Mouse (Mus musculus) layer of hippocampus, adult 18-20 months (tissue): ENCODE results near the gene Sntn. TPM values are rescaled to one million over a fixed set of nuclear protein-coding genes. Genes with fewer than 3 reads are reported as not detected.

Experiments
- DNase-seq, 2 experiments: peaks; one replicate each; pipeline ENCODE4 v3.0.0; 2022; ENCODE audit warnings: low spot score in 2 of 2
- long read RNA-seq: library from polyadenylated mRNA; stranded (forward); transcript quantifications from one replicate; pipeline ENCODE4 v2.0.0, GENCODE M21; 2021
- total RNA-seq, 2 experiments: library from RNA; stranded (reverse); gene quantifications; 2 replicates each; pipeline ENCODE4 v1.2.3; 2021

Sntn gene
- under 1 TPM; 0.43 to 0.52 TPM for total RNA-seq
- long read RNA-seq: 0 reads

GRCm38 (mm10) chr14:13670576-13670975 lies at the start of gene Sntn:
Gene Sntn (plus strand): TSS chr14:13670876.
- no peak for DNase-seq

- peak in 1 of 2 experiments; percentile 6 for DNase-seq
Measured at GRCm38 (mm10) chr14:13649865-13650264, 20.8 kb upstream of the Sntn start.

- no peak for DNase-seq
Measured at GRCm38 (mm10) chr14:13651039-13651438, 19.6 kb upstream of the Sntn start.

- DNase-seq: peak in 1 of 2 experiments; percentile 18
Measured at GRCm38 (mm10) chr14:13651541-13652298, 19.0 kb upstream of the Sntn start.

GRCm38 (mm10) chr14:13686716-13687115 lies 16.0 kb downstream of the Sntn start:
- DNase-seq: peak in 1 of 2 experiments; percentile 38

GRCm38 (mm10) chr14:13690426-13690825 lies 19.8 kb downstream of the Sntn start:
- no peak for DNase-seq

GRCm38 (mm10) chr14:13732263-13732662 lies 61.6 kb downstream of the Sntn start:
- DNase-seq: no peak

Other genes starting within 250 kb of the Sntn start
- not detected for gene Gm281, start 243.6 kb downstream of the Sntn start, total RNA-seq